Mouse (Mus musculus) spleen, adult 12 weeks (tissue): Measurements from ENCODE around the gene Col9a1.

Experiments
- DNase-seq: peaks from one replicate; pipeline ENCODE4 v3.0.0; 2022; ENCODE audit warnings: low spot score

Gene Col9a1

DNA sequence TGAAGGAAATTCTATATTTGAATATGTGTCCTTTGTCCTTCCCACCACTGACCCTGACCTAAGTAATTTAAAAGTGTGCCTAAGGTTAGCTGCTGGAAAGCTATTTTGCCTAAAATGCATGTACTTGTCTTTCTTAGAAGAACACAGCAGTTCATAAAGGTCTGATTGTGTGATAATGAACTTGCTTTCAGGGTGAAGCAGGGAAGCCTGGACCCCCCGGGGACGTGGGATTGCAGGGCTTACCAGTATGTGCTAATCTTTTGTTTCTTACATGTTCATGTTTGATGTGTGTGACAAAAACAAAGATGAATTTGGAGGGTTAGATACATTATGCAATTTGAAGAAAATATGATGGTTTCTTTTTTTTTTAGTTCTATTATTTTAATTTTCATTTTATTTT is 44.8 kb downstream of the Col9a1 start:
- DNase-seq = no peak

DNA sequence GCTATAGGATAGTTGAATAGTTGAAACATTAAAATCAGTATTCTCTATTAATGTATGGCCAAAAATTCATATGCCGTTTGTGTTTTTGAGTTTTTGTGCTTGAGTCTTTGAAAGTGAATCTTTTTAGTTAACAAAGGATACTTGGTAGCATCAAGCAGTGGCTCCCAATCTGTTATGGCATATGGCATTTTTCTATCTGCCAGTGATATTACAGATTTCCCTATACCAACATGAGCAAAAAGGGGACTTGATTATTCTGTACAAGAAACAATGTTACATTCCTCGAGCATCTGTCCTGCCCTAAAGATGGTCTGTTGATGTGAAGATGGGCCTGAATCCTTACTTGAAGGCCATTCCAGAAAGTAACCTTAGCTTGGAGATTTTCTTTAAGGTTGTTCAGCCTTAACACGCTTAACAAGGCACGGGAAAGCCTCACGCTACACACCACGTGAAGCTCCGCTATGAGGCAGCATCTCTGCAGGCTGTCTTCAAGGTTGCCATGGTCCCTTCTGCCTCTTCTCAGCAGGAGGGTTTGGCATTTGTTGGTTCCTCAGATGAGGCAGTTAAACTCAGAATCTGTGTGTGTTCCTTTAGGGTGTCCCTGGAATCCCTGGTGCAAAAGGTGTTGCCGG is 45.7 kb downstream of the Col9a1 start:
- DNase-seq = no peak

DNA sequence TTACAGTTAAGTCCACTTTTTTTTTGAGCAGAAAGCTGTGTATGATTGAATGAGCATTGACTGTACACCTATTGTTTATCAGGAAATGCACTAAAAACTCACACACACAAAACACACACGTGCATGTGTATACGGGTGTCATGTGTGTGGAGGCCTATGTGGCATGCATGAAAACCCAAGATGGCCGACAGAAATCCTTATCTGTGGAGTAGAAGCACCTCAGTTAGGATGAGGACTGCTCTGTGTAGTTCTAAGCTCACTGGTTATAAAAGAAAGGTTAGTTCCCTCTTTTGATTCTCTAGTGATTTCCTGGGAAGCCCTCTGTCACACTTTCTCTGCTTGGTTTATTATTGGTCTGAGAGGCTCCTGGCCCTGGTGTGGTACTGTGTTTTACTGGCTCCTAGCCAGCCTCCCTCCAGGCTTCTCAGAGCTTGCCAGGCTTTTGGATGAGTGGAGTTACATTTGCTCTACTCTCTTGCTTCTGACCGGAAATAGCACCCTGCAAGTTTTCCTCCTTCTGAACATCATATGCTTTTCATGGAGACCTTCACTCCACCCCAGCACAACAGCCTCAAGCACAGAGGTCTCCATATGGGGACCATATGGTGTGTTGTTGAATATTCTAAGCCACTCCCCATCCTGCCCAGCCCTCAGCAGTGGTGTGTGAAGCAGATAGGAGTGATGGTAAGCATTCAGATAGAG is 48.6 kb downstream of the Col9a1 start:
- DNase-seq = no peak

DNA sequence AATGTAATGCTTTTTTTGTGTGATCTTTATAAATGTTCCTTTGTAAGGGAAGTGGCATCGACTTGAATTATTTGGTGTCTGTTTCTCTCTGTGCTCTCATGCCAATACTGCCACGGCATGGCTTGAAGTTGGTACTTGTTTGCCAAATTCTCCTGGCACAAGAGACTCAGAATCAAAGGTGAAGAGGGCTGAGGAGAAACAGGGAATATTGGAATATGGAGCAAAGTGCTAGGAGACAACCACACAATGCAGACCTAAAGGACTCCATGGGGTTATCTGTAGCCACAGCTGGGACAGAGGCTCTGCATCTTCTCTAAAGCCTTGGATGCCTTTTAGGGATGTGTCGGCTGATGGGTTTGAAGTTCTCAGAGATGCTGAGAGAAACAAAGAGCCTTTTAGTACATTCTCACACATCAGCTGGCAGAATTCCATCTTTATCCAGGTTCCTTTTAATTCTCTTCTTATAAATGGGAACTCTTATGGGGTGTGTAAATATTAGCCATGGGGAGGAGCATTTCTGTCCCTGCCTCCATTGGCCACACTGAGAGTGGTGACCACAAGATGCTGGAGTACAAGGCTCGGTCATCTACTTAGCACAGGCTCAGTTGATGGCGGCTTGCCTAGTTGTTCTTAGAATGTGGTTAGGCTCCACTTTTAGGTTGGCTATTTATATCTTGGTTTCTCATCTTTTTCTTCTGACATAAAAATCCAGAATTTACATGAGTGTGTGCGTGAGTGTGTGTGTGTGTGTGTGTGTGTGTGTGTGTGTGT is 49.7 kb downstream of the Col9a1 start:
- no peak for DNase-seq

DNA sequence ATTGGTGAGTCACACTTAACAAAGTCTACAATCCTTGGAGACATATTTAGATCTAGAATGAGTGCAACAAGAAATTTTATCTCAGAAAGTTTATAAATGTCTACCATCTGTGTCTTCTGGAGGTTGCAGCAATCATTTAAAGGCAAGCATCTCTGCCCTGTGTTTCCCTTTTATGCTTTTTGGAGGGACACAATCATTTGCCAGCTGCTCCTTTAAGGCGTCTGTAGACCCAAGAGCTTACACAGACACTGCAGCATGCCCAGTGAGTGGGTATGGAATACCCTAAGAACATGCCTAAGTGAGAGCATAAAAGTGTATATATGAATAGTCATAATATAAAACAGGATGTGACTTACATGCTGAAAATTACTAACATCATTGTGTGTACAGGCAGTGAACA is 52.1 kb downstream of the Col9a1 start:
- no peak for DNase-seq

DNA sequence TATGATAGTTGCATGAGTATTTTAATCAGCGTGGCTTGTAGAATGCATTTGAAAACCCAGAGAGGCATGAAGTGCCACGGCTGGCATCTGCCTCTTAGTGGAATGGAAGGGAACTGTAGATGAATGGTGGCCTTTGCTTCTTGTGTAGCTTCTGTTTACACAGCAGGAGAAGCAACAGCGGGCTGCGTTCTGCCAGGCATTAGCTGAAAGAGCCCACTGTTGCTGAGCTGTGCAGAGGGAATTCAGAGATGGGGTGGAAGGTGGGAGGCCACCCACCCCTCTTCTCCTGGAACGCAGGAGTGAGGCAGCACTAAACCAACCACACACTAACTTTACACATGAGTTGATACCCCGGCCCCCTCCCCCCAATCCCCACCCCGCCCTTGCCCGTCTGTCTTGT is 53.0 kb downstream of the Col9a1 start:
- no peak for DNase-seq

DNA sequence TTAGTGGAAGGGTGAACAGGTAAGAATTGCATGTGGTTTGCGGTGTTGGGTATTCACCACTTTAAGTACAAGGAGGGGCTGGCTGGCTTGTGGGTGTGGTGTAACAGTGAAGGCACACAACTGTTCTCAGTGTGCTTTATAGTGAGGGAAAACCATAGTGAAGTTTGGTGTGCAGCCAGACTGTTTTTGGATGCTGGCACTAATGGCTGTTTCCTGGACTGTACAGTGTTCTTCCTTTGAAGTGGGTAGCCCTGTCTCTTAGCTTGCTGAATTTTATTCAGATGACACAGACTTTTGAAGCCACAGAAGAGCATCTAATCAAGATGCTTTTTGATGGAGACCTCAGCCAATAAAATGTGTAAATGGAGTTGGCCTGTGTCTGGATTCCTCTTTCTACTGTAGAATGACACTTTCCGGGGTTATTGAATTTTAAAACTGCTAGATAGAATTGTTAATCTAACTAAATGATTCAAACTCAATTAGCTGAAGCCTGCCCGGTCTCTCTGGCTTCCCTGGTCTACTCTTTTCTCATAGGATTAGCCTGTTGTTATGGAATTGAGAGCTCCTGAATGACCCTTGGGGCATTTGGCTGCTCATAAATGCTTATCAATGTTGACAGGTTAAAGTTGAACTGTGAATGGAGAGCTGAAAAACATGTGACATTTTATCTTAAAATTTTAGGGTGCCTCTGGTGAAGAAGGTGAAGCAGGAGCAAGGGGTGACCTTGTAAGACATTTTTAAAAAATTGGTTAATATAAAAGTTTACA is 54.3 kb downstream of the Col9a1 start:
- DNase-seq = no peak

DNA sequence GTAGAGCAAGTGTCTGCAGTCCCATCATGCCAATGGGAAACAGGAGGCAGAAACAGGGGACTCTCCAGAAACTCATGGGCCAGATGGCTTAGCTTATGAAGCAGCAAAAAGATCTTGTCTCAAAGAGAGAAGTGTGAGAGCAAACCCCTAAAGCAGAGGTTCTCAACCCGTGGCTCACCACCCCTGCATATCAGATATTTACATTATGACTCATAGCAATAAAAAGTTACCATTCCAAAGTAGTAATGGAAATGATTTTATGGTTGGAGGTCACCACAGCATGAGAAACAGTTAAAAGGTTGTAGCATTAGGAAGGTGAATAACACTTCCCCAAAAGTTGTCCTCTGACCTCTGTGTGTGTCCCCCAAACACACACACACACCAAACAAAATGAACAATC is 58.9 kb downstream of the Col9a1 start:
- no peak for DNase-seq

DNA sequence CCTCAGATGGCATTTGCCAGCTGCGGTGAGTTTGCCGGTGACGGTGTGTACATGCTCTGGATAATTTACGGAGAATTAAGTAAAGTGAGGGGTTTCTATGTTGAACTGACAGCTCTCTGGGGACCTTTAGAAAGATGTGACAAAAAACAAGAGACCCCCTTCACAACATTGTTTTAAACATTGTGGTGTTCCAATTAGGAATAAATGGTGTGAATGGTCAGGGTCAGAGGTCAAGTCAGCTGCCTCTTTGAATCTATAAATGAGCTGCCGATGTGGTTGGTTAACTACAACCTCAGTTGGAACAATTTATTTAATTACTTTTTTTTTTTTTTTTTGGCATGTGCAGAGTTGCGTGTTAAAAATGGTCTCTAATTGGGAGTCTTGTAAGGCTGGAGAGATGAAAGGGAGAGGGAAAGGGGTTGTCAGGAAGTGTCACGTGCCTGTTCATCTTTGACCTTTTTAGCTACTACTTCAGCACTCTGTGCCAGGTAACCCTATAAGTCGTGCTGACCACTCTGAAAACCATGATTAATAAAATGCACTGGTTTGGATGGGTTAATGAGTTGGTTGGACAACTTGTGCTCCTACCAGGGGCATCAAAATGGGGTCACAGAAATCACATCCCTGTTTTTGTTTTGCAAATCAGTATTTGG is 62.8 kb downstream of the Col9a1 start:
- no peak for DNase-seq

DNA sequence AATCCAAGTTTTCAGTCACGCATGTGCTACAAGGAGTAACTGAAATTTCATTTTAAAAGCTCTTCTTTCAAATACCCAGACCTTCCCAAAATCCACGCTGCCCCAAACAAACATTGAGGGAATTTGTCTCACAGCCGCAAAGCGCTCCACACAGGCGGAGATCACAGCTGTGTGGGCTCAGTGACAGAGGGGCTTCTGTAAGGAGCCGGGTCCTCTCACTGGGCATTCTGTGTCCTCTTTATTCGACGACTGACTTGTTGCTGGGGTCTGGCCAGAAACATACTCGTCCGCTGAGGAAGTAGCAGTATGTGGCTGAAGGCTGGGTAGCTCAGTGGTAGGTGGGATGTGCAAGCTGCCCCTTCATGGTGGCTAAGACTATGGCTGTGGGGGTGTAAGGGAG is 67.5 kb downstream of the Col9a1 start:
- no peak for DNase-seq

DNA sequence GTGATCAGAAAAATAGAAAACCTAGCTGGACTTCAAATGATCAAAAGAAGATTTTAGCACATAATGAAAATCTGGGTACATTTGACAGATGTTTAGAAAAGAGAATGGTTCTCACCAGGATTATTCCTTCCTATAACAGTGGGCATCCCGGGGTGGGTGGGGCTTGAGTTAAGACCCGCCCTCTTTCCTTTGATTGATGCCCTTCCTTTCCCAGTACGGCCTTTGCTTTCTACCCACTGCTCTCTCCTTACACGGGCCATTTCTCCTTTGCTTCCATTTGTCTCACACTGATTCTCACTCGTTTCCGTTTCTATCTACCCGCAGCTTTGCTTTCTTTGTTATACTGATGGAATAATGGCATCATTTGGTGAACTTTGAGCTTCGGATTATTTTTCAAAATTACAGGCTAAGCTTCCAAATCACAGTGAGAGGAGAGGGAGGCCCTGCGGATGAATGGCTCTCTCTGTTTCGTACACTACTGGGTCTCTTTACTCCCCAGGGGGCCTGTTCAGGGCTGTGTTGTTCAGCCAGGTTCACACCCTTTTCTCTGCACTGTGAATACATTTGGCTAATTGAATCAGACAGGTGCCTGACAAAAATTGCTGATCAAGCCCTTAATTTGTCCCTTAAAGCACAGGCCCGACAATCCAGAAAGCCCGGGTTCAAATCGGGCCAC is 68.4 kb downstream of the Col9a1 start:
- no peak for DNase-seq

DNA sequence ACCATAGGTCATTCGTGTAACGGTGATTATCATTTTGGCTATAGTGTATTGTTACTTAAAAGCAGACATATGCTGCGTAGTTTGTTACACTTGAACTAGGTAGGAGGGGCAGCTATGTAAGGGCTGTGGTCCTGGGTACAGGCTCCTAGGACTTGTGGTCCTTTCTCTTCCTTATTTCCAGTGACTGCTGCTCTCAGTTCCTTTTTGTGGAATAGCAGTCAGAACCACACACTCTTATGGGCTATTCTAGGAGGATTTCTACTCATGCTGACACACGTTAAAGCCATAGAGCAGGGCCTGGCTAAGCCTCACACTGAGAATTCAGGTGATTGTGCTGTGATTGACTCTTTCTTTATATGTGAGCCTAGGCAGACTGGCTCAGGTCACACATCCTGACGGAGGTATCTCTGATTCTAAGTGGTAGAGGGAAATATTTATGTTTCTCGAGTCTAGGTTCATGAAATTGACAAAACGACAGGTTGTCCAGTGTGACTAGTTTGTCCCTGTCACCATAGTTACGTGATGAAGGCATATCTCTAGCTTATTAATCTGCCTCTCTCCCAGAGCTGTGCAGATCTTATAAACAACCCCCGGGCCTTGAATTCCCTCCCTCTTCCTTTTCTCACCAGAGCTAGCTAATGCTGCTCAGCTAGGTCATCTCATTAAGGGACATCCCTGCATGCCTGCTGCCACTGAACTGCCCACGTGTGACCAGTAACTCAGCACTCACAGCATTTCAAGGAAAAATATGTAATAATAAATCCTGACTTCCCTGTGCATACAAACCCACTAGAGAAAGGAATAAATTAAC is 71.1 kb downstream of the Col9a1 start:
- DNase-seq = no peak

DNA sequence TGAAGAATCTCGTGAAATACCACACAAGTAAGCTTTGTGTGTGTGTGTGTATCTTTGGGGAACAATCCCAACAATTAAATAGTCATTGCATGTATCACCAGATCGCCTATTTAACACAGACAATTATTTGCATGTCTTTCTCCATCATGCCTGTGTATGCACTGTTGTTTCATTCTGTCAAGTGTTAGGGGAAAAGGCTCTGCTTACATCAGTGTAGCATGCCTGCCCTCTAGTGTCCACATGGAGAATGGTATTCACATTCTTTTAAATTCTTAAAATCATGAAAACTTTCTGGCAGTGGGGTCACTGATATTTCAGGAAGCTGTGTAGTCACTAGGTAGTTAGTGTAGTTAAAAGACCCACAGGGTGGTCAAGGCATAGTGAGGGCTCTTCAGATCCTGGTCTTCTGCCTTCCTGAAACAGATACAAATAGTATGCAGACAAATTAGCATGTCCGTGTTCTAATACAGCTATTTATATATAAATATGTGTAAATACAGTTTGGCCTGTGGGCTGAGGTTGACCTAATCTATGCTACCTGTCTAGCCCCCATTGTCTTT is 71.8 kb downstream of the Col9a1 start:
- DNase-seq = no peak

DNA sequence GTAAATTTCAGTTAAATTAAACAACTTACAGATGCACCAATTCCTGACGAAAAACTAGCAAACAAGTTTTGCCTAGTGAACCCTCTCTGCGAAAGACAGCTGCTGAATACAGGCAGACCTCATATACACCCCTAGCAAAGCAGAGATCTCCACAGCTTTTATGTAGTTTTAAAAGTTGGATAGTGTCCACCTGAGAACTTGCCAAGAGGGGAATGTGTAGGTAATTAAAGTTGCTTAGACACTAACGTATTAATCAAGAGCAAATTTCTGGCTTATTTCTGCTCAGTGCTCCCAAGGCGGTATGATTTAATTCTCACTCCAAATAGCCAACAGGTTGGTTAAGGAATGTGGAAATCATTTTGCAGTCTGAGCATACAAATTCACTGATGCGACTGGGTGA is 80.6 kb downstream of the Col9a1 start:
- DNase-seq = no peak

DNA sequence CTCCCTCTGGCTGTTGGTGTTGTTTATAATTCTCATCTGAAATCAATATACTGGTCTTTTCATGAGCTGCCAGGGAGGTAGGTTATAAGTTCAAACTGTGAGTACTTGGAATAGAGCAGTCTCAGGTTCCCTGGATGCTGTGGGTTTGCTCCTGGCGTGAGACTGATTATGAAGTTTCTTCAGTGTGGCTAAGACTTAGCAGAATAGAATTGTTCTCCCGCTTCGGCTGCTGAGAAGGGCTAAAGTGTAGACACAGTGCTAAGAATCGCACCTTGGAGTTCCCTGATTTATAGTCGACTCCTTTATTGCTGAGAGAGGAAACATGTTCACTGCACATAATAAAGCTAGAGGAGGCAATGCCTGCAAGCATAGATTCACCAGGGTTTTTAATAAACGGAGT is 82.0 kb downstream of the Col9a1 start:
- no peak for DNase-seq

DNA sequence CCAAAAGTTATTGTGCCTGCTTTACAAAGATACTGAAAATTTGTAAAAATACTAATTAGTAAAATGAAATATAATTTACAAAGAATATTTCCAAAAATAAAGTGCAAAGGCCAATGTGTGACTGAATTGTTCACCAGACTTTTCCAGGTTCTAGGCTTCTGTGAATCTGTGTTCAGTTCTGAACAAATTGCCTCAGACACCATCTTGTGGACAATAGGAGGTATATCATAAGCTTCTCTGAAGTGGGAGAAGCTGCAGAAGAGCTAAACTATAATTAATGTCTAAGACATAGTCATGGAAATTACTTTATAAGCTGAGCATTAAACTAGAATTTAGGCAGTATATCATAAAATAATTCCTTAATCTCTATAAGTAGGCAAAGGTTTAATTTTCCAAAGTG is 83.8 kb downstream of the Col9a1 start:
- DNase-seq = no peak

DNA sequence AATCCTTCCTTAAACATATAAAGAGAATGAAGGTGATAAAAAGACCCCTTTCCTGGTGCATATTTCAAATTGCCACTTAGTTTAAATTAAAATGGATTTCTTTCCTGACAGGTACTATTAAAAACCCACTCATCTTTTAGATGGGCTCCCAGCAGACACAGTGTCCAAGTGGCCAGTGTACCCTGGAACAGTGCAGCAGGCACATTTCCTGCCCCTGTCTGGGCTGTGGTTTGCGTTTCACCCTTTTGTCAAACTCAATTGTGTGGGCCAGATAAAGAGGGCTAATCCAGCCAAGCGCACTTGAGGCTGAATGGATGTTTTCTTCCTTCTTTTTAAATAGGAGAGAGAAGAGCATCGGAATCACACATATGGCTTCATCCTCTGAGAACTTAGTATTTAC is 89.6 kb downstream of the Col9a1 start:
- DNase-seq = no peak

DNA sequence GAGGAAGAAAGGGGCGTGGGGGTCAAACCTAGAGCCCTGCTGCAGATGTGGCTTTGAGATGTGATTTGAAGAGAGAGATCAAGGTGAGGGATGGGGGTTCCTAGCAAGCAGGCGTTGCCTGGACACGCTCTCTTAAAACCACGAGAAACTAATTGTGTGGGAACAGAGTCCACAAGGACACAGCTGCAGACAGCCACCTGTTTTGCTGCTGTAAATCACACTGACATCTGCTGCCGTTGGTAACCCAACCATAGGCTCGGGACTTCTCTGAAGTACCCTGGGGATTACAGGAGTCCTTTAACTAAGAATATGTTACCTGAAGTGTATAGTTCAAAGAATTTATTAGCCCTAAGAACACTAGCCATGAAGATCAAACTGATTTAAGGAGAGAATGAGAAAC is 109.0 kb downstream of the Col9a1 start:
- no peak for DNase-seq

DNA sequence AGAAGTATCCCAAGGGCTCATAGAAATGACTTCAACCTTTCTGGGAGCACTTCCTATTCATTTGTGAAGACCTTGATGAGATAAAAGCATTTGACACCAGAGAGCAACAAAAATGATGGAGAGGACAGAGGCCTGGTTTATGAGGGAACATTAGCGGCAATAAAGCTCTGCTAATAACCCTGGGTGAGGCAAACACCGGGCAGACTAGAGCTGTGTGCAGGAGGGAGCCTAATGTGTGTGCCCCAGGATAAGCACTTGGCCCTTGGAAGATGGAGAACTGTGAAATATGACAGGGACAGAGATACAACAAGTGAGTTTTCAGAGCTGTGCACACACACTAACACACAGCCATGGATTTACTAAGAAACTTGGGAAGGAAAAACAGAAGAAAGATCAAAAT is 115.1 kb downstream of the Col9a1 start:
- DNase-seq = no peak
